Mouse (Mus musculus): ENCODE data around the gene Cpt2.
A peak's percentile ranks its signal among the peaks of the same experiment; 100 is the strongest.

The Cpt2 gene

DNA sequence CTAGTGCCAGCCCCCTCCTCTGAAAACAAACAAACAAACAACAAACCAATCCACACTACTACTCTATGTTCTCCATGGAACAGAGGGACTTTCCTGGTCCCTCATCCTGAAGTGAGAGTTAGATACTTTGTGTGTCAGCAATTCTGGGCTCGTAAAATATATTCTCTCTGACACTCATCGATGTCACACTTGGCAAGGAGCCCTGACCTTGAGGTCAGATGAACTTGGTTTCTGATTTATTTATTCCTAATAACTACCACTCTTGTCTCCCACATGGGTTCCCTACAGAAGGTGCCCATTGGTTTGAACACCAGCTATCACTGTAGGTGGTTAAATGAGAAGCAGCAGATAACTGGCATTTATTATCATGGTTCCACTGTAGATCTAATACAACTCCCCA, 3.1 kb downstream of the Cpt2 start:
- DNase-seq (ENCODE audit: low spot score) = no peak

DNA sequence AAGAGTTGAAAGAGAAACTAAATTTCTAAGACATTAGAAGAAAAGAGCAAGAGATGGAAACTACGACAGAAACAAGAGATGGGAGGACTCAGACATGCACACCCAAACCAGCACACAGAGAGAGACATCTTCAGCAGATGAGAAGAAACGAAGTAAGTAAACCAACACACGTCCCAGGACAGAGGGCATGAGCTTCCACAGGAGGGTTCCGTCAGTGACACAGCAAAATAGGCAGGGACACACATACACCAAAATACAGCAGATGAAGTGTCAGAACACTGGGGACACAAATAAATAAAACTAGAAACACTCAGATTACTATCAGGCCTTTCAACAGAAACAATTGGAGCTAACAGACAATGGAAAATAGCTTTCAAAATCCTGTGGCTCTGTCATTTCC, 13.4 kb downstream of the Cpt2 start:
- DNase-seq (ENCODE audit: low spot score) = no peak

DNA sequence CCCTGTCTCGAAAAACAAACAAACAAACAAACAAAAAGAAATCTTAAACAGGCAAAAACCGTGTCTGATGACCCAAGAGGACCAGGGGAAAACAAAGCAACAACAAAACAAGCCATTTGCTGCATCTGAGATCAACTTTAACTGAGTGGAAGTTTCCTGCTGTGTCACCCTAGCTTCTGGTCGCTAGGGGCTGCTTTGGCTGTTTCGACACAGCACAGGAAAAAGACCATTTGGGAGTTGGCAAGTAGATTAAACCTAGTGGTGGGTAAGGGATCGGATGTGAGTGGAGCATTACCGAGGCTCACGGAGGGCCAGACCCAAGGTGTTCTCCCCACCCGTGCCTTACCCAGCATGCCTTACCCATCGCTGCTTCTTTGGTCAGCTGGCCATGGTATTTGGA, 16.8 kb downstream of the Cpt2 start:
- no peak for DNase-seq (ENCODE audit: low spot score)

DNA sequence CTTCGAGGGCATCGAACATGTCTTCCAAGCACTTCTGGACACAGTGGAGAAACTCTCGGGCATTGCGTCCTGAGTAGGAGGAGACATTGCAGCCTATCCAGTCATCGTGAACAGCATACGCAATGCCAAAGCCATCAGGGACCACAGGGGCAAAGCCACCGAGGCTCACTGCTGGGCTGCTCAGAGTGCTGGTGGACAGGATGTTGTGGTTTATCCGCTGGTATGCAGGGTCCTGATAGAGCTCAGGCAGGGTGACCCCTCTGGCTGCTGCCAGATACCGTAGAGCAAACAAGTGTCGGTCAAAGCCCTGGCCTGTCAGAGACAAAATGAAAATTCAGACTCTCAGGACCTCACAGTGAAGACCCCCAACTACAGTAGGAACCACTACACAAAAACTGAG, 19.2 kb downstream of the Cpt2 start:
- no peak for DNase-seq (ENCODE audit: low spot score)

DNA sequence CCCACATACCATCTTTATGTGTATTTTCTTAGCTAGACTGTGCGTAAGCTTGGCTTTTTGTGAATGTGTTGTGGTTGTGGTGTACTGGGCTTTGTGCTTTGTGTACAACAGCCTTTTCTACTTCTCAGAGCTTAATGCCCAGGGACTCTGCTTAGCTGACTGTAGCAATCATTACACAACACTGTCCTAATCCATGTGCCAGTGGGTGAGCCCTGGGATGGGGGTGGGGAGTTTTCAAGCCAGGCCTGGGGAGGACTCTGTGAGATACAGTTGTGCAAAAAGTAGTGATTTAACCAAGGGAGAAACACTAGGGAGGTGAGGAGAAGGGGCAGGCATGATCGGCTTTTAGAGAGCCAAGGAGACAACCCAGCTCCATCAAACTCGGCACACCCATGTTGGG, 23.2 kb downstream of the Cpt2 start:
- DNase-seq (ENCODE audit: low spot score) = no peak

DNA sequence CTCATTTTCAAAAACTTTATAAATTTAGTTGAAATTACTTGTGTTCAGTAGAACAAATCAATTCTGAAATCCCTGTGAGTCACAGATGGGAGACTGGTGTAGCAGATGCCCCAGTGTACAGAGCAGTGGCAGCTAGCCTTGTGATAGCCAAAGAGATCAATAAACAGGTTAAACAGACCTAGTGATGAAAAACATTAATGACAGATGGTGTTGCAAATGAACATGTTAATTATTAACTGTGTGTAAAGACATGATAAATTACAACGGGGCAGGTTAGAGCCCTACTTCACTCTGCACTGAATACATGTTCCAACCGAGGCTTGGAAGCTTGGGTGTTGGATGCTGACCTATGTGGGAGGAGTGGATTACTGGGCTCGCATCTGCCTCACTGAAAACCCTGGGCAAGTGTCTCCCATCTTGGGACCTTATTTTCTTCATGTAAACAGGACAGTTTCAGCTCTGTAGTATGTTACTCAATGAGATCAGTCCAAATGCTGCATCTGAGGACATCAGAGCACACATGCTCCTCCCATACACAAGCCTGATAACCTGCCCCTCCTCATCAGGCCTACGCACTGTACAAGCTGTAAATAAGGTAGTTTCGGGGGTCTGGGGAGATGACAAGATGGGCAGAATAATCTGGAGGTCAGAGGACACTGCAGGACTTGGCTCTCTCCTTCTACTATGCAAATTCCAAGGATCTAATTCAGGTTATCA, 24.0 kb downstream of the Cpt2 start:
- no peak for DNase-seq (ENCODE audit: low spot score)

DNA sequence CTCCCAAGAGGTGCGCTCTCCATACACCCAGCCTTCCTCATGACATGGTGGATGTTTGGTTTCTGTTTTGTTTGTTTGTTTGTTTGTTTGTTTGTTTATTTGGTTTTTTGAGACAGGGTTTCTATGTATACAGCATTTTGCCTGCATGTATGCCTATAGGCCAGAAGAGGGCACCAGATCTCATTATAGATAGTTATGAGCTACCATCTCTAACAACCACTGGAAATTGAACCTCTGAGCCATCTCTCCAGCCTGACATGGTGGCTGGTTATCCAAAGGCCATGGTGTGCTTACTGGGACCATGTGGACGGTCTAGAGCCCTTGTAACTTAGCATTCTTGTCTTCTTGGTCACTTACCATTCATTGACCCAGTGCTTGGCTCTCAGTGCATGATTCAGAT, 30.7 kb downstream of the Cpt2 start:
- peak; percentile 4 for DNase-seq (ENCODE audit: low spot score)

DNA sequence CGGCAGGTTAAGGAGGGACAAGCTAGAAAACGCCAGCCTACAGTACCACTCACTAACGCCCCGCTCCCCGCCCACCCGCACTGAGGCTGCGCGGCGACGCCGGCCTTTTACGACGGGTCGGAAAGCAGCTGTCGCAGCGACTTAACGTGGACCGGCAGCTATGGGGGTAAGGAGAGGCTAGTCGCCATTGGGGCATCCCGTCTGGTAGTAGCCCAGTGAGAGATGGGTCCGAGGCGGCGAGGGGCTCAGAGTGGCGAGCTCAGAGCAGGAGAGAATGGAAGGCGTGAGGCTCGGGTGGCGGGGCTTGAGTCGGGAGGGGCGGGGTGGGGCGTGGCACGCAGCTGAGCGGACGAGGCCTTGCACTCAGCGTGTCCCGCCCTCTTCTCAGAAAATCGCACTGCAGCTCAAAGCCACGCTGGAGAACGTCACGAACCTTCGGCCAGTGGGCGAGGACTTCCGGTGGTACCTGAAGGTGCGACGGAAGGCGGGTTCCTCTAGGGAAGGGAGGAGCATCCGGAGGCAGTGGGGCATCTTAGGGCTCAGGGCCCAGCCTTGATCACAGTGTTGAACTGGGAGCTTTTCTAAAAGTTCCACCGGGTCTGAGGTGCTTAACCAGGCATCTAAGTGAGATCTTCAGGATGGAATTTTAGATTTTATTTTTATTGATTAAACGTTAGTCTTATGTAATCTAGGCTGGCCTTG, 33.5 kb downstream of the Cpt2 start, which contains the start of gene 0610037L13Rik:
Gene 0610037L13Rik (plus strand): TSS at position 83 of the 702 bp plus-strand sequence.
- DNase-seq (ENCODE audit: low spot score) = peak; percentile 94

DNA sequence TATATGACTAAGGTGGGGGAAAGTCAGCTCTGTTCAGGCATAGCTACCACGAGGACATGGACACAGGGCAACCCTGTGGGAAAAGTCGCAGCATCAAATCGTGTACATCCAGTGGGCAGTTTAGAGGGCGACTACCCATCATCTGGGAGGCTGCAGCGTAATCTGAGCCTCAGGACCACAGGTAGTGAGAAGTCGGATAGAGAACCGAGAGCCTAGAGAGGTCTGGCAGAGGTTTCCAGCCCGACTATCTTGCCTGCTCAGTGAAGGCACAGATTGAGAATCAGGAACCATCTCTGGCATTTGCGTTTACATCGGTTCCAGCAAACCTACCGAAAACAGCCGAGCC, 34.1 kb downstream of the Cpt2 start:
- no peak for DNase-seq (ENCODE audit: low spot score)

DNA sequence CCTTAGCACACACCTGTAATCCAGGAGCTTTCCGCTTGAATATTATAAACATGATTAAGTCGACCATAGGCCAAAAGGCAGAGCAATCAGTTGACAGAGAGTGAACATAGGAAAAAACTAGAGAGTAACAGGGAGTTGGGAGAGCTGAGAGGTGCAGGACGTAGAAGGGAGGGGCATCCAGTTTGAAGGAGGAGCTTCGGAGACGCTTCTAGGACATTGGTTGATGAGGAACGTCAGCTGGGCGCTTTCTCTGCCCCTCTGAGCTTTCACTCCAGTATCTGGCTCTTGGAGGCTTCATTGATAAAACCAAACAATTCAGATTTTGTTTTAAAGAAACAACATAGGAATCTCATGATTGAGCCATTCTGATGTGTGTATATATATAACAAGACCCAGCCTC, 37.0 kb downstream of the Cpt2 start:
- no peak for DNase-seq (ENCODE audit: low spot score)

DNA sequence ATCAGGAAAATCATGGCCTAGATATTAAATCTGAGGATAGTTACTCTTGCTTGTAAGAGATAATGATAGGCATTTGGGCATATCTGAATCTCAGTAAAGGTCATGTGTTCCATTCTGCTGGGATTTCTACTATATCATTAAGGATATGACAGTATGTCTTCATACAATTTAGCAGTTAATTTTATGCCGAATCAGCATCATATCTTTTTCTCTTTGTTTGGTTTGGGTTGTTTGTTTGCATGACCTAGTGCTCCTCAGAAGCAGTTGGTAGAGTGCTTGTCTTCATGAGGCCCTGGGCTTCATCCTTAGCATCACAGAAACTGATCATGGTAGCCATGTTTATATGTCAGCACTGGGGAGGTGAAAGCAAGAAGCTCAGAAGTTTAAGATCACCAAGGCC, 41.8 kb downstream of the Cpt2 start:
- no peak for DNase-seq (ENCODE audit: low spot score)

DNA sequence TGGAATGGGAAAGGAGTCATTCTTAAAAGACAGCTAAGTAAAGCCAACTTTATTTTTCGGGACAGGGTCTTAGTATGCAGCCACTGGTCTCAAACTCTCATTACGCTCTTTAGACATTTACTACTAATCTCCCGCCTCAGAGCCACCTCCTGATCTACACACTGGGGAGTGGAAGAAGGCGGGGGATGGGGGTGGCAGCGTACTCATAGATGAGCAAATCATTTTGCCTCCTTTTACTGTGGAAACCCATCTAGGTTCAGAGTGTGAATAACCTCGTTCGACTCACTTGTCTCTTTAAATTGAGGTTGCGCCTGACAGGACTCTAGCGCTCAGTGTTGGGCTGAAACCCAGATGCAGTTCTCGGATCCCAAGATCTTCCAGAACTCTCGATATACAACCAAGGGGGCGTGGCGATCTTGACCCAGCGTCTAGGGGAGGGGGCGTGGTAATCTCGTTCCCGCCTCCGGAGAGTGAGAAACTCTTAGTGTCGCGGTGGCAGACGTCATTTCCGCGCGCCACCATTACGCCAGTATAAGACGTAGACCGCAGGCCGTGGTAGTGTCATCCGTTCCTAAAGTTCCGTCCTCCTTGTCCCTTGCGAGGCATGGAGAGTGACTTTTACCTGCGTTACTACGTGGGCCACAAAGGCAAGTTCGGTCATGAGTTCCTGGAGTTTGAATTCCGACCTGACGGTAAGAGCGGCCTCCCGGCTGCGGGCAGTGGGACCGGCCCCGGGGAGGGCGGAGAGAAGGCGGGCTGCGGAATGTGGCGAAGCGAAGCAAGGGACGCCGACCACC, 44.0 kb downstream of the Cpt2 start, which contains the start of gene Magoh:
Gene Magoh (plus strand): TSS at position 502 of the 797 bp plus-strand sequence.
- peak; percentile 94 for DNase-seq (ENCODE audit: low spot score)

DNA sequence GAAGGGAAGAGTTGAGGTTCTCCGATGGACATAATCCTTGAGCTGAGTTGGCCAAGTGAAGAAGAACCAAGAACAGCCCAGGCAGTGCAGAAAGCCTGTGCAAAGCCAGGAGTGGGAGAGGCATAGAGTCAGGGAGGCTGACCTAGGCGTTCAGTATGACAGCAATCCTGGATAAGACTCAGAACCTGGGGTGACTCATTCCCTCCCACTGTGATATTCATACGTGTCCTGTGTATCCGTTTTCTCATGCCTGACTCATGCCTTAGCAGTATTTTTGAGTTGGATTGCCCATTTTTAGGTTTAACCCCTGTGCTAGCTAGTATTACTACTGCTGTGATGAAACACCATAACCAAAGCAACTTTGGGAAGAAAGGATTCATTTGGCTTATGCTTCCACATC, 58.5 kb downstream of the Cpt2 start:
- DNase-seq (ENCODE audit: low spot score) = no peak

DNA sequence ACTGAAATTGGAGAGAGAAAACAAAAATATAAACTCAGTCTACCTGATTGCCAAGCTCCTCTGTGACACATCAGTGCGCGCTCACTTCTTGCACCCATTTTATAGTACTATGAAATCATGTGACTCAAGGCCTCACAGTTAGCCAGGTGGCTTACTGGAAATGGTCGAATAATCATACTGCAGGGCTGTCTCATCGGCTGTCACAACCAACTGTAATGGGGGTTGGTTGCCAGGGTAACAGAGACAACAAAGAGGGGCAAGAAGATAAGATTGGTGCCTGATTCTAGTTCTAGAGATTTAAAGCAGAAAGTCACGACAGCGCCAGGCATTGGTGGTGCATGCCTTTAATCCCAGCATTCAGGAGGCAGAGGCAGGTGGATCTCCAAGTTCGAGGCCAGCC, 64.4 kb downstream of the Cpt2 start:
- no peak for DNase-seq (ENCODE audit: low spot score)

DNA sequence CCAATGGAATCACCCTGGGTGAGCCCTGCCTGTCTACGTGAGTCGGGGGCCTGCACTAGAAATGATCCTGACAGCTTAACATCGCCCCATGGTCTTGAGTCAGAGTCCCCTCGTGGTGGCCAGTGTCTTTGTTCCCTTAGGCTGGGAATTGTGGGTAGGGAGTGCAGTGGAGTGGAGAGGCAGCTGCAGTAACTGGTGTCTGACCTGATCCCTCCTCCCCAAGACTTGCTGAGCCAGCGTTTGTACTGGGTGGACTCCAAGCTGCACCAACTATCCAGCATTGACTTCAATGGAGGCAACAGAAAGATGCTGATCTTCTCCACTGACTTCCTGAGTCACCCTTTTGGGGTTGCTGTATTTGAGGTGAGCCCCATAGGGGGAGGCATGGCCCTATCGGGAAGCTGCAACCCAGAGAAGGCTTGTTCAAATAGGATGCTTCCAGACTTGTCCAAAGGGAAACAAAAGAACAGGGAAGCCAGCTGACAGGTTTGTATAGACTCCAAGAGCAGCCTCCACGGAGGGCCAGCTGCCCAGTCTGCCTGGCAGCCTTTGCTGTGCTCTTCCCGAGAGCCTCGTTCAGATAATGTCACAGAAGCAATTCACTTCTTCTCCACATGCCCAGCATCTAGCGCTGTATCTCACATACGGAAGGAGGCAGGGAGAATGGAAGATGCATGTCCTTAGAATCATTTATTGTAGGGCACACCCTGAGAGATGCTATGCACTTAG, 66.3 kb downstream of the Cpt2 start:
- no peak for DNase-seq (ENCODE audit: low spot score)

Data from T-cell, adult 2 months (primary cell).